Mouse (Mus musculus) layer of hippocampus, postnatal 10 days (tissue): ENCODE measurements at regions not wholly inside any gene's neighbourhood (a gene's known extent, or its start where the extent isn't known, plus 50 kb on each side); places are given as distances from the start of the nearest gene placed in this dataset.

ENCODE experiments used
- DNase-seq, 2 experiments: peaks; one replicate each; pipeline ENCODE4 v3.0.0; 2021; ENCODE audit warnings: low spot score in 2 of 2

DNA sequence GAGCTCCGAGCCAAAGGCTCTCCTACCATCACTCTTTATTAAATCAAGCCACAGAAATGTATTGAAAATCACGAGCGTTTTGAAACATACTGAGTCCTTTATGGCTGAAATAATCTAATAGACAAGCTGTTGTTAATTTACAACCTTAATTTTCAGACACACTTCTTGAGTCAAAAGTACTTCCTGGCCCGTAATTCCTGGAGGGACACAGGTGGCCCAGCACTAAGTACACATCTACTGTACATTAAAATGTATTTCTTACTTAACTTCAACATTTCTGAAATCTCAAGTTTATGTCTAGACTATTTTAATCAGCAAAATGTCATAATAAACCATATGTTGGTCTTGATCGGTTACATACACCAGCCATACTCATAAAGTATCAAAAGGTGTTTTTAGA is 2163.3 kb upstream of the Gm7489 start:
- DNase-seq, result no peak

DNA sequence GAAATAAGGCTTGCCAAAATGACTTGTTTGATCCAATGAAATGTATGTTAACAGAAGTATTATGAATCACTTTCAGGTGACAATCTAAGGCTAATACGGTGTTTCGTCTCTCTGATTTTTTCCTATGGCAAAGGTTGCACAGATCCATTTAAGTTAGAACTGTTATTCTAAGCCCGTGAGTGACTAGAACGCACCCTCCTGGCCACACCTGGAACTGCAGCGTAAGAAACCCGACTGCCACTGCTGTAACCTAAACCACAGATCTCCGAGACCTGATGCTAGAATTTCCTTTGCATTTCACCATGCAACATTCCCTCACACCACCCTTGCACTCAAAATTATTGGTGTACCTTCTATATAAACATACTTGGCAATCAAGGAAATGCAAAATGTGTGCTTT is 2160.6 kb upstream of the Gm7489 start:
- no peak for DNase-seq

DNA sequence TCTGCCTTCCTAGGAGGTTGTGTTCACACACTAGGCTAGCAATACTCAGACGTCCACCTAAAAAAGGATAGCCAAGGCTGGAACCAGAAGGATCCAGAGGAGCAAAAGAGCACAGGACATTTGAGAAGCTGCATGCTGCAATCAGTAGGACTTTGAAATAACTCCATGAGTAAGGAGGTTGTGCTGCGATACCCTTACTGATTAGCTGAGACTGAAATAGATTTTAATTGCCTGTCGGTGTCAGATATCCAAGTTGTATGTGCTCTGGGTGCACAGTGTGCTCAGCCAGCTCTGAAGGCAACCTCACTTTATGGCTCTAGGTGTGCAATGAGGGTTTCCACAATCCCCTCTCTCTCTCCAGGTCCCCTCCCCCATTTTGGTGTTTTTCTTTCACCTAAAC is 2159.2 kb upstream of the Gm7489 start:
- DNase-seq, result no peak

DNA sequence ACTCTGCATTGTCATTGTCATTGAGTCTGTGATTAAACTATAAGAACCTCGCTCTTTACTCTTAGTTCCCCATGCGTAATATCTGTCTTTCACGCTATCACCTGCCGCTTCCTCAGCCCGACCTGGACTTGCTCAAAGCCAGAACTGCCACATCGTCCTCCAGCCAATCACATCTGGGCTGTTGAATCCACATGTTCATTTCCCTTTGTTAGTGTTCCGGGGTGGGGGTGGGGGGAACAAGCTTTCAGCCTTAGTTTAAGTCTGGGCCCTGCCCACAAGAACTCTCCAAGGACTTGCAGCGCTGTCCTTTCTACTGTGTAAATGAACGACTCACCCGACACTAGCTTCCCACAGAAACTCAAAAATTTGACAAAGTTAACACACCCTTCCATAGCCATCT is 2154.6 kb upstream of the Gm7489 start:
- no peak for DNase-seq

DNA sequence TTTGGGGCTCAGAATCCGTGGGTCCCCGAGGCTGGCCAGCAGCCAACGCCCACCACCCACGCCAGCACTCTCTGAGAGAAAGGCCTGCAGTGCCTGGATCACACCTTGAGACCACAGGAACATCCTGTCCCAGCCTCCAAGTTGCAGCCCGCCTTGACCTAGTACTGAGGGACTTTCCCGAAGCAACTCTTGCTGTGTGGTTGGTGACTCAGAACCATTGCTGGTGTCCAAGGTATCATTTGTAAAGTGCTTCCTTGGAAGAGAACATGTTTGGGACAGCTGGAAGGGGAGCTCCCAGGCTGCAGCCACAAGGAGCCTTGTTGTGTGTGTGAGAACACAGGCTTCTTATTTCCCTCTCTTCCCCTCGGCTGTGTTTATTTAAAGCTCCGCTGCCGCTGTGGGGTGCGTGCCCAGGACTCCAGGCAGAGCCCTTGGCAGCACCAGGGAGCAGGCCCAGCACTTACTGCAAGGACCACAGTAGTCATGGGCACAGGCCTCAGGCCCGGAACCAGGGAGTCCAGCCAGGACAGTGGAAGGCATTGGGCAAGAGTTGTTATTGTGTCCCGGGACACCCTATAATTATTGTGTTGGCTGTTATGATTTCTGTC is 2153.8 kb upstream of the Gm7489 start:
- DNase-seq, result peak; percentile 34 to 50

DNA sequence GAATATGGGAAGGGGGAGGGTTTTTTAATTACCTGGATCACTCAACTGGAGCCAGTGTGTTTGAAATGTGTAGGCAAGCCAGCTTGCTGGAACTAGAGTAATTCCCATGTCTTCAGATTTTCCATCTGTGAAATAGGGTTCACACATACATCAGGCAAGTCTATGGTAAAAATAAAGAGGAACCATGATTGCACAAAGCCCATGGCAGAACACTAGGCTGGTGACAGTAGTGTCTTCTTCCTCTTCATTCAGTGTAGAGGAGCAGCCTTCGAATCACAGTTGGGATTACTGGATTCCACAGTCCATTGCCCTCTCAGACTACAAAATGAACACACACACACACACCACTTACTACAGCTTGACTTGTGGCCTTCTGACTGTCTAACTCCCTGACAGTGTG is 2150.5 kb upstream of the Gm7489 start:
- DNase-seq, result no peak
